Mouse (Mus musculus) myocyte (in vitro differentiated cells): ENCODE measurements around the gene Scfd2. TPM values are rescaled to one million over a fixed set of nuclear protein-coding genes. Genes with fewer than 3 reads are reported as not detected.

ENCODE experiments used
- H3K27me3 ChIP-seq: one replicate; pipeline ENCODE4 v1.6.1; 2011; ENCODE audit not compliant: control insufficient read depth, insufficient read depth, insufficient read length
- H3K36me3 ChIP-seq: one replicate; pipeline ENCODE4 v1.6.1; 2011; ENCODE audit not compliant: control insufficient read depth, insufficient read depth
- H3K4me2 ChIP-seq: one replicate; pipeline ENCODE4 v1.6.1; 2011; ENCODE audit warnings: low read depth, control low read depth
- H3K4me3 ChIP-seq: one replicate; pipeline ENCODE4 v1.5.1; 2011; ENCODE audit warnings: mild to moderate bottlenecking, control low read depth, moderate library complexity
- H3K79me2 ChIP-seq: one replicate; pipeline ENCODE4 v1.6.1; 2011; ENCODE audit not compliant: control insufficient read depth, insufficient read depth
- H3ac ChIP-seq: one replicate; pipeline ENCODE4 v1.6.1; 2011; ENCODE audit not compliant: control insufficient read depth, insufficient read length
- CEBPB ChIP-seq: IDR thresholded peaks from 2 replicates; pipeline ENCODE4 v1.6.1; 2011; ENCODE audit warnings: mild to moderate bottlenecking, moderate library complexity; ENCODE audit not compliant: poor library complexity, insufficient read depth, severe bottlenecking
- E2F4 ChIP-seq: IDR thresholded peaks from one replicate; pipeline ENCODE4 v1.6.1; 2011; ENCODE audit warnings: mild to moderate bottlenecking, control low read depth, moderate library complexity; ENCODE audit not compliant: insufficient read depth
- MAX ChIP-seq: IDR thresholded peaks from one replicate; pipeline ENCODE4 v1.6.1; 2011; ENCODE audit warnings: low read depth, mild to moderate bottlenecking, control low read depth
- MYOD1 ChIP-seq, 3 experiments: IDR thresholded peaks; one replicate each; pipeline ENCODE4 v1.6.1; 2011; ENCODE audit warnings: control low read depth in 2 of 3, low read depth in 2 of 3, mild to moderate bottlenecking in 2 of 3, moderate library complexity in 1 of 3; ENCODE audit not compliant: insufficient read length in 2 of 3, control insufficient read depth in 1 of 3
- MYOG ChIP-seq, 3 experiments: IDR thresholded peaks; one replicate each; pipeline ENCODE4 v1.6.1; 2011; ENCODE audit warnings: control low read depth in 2 of 3, low read depth in 2 of 3, mild to moderate bottlenecking in 2 of 3; ENCODE audit not compliant: insufficient read length in 2 of 3, control insufficient read depth in 1 of 3, insufficient read depth in 1 of 3
- POLR2A ChIP-seq: IDR thresholded peaks from one replicate; pipeline ENCODE4 v1.6.1; 2011; ENCODE audit warnings: low read depth, mild to moderate bottlenecking, control low read depth, moderate library complexity; ENCODE audit not compliant: insufficient read length
- POLR2AphosphoS2 ChIP-seq: IDR thresholded peaks from one replicate; pipeline ENCODE4 v1.6.1; 2011; ENCODE audit warnings: low read depth, control low read depth; ENCODE audit not compliant: insufficient read length
- REST ChIP-seq: IDR thresholded peaks from one replicate; pipeline ENCODE4 v1.6.1; 2011; ENCODE audit warnings: mild to moderate bottlenecking, control low read depth, moderate library complexity; ENCODE audit not compliant: insufficient read depth, insufficient read length
- SRF ChIP-seq: IDR thresholded peaks from one replicate; pipeline ENCODE4 v1.6.1; 2011; ENCODE audit warnings: low read depth; ENCODE audit not compliant: control insufficient read depth, insufficient read length
- TCF12 ChIP-seq: IDR thresholded peaks from one replicate; pipeline ENCODE4 v1.6.1; 2011; ENCODE audit warnings: mild to moderate bottlenecking, control low read depth; ENCODE audit not compliant: poor library complexity, insufficient read depth, severe bottlenecking
- TCF3 ChIP-seq: IDR thresholded peaks from one replicate; pipeline ENCODE4 v1.6.1; 2011; ENCODE audit warnings: low read depth, control low read depth; ENCODE audit not compliant: insufficient read length
- USF1 ChIP-seq: IDR thresholded peaks from one replicate; pipeline ENCODE4 v1.6.1; 2011; ENCODE audit warnings: low read depth, mild to moderate bottlenecking, control low read depth, moderate library complexity
- polyA plus RNA-seq: library from polyadenylated mRNA; unstranded; fragments of >200 nt; fragmentation: generic; extraction: Trizol; gene quantifications from one replicate; pipeline ENCODE4 v1.2.1, GENCODE M21; 2012; ENCODE audit warnings: missing spikeins

Gene Scfd2
- polyA plus RNA-seq, 1 experiment, result 7.8 TPM

DNA sequence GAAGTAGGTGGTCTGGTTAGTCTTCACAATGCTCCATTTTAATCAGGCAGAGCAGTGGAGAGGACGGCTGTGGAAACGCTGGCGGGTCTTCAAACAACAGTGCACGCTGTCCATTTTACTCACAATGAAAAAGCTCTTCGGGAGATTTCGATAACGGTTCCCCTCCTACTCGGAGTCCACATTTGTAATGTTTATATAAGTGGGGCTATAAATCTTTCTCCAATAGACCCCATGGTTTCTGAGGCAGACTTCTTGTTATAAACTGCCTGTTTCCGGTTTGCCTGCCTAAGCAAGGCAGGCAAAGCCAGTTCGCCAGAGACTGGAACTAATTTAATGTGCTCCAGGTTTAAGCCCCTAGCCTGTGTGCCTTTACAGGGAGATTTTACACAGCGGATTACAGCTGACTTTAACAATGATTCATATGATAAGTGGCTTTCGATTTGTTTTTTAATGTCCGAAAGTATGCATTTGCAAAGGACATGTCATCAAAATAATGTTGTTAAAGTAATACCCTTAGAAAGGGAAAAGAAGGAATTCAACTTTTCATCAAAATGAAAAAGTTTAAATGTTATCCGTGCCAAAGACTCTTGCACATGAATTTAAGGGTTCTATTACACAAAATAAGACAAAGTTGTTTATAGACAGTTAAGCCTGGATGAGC is 98.5 kb downstream of the Scfd2 start:
- TF ChIP-seq POLR2AphosphoS2, result no peak
- no peak for TF ChIP-seq POLR2A
- TF ChIP-seq REST, result no peak
- TF ChIP-seq USF1, result no peak
- TF ChIP-seq TCF12, result no peak
- no peak for TF ChIP-seq E2F4
- no peaks in the 10 kb centered on the region for H3K79me2 ChIP-seq
- peak overlapping the region; percentile 9 for H3K4me2 ChIP-seq
- no peaks in the 10 kb centered on the region for H3K36me3 ChIP-seq
- H3K4me3 ChIP-seq, result no peak overlapping the region
- H3ac ChIP-seq, result no peak overlapping the region
- no peaks in the 10 kb centered on the region for H3K27me3 ChIP-seq

DNA sequence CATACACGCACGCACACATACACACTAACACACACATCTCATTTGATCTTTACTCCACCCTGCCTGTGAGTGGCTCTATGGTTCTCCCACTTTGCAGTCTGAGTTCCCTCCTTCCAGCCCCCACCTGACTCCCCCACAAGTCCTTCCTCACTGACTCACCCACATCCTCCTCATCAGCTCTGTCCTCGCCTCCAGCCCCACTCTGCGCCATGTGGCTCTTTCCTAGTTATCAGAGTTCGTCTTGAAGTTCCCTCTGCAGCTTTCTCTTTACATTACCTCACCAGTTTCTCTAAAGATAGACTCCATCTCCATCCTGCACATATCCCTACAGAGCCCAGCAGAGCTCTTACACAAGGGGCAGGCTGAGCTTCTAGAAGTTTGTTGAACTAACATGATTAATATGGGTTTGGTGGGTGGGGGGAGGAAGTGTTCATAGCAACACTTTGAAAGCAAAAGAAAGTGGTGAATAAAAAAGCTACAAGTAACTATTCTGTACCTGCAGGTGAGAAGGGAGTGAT is 110.9 kb downstream of the Scfd2 start:
- no peaks in the 10 kb centered on the region for H3K36me3 ChIP-seq
- TF ChIP-seq REST (no peak), SRF (no peak), E2F4 (no peak), MAX (no peak), POLR2AphosphoS2 (no peak)
- no peak overlapping the region for H3ac ChIP-seq
- no peak overlapping the region for H3K4me3 ChIP-seq
- no peak overlapping the region for H3K4me2 ChIP-seq
- H3K79me2 ChIP-seq, result no peaks in the 10 kb centered on the region
- H3K27me3 ChIP-seq, result no peaks in the 10 kb centered on the region

DNA sequence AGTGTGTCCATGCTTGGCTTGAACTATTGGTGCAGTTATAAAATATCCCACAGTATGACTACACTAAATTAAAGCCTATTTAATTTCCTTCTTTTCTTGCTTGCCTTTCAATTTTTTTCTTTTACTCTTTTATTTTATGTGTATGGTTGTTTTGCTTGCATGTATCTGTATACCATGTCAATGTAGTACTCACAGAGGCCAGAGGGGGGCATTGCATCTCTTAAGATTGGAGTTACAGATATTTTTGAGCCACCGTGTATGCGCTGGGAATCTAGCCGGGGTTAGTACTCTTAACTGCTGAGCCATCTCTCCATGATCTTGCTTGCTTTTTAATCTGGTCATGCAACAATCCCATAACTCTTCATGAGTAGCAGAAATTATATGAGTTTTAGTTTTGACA is 119.0 kb downstream of the Scfd2 start:
- H3K4me3 ChIP-seq, result no peak overlapping the region

DNA sequence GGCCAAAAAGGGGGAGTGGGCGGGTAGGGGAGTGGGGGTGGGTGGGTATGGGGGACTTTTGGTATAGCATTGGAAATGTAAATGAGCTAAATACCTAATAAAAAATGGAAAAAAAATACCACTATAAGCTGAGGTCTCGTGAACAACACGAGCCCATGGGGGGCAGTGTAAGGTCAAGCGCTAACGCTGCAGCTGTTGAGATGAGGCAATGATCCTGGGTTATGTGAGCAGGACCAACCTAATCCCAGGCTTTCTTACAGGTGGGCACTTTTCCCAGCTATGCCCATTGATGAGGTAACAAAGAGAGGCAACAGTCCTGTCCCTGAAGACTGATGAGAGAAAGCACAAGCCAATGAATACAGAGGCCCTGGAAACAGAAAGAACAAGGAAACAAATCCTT is 126.7 kb downstream of the Scfd2 start:
- H3K79me2 ChIP-seq, result no peaks in the 10 kb centered on the region
- TF ChIP-seq MYOG (IDR thresholded peaks at IDR 0.05; ENCODE audit: control insufficient read depth in 1 of 3, insufficient read depth in 1 of 3, insufficient read length in 2 of 3, low read depth in 2 of 3) (peak in 1 of 3 experiments; percentile 4), CEBPB (no peak), MYOD1 (IDR thresholded peaks at IDR 0.05; ENCODE audit: control insufficient read depth in 1 of 3, insufficient read length in 2 of 3, low read depth in 2 of 3) (peak in 1 of 3 experiments; percentile 28), MAX (no peak), TCF12 (no peak)
- no peak overlapping the region for H3ac ChIP-seq
- no peaks in the 10 kb centered on the region for H3K36me3 ChIP-seq
- no peak overlapping the region for H3K4me2 ChIP-seq
- no peak overlapping the region for H3K4me3 ChIP-seq
- no peaks in the 10 kb centered on the region for H3K27me3 ChIP-seq

More for the DNA sequence above, 119.0 kb downstream of the Scfd2 start:
- H3K27me3 ChIP-seq, result no peaks in the 10 kb centered on the region
- no peak overlapping the region for H3ac ChIP-seq
- no peaks in the 10 kb centered on the region for H3K79me2 ChIP-seq
- no peak overlapping the region for H3K4me2 ChIP-seq
- H3K36me3 ChIP-seq, result no peaks in the 10 kb centered on the region
- TF ChIP-seq CEBPB (no peak), USF1 (no peak), REST (no peak), POLR2AphosphoS2 (no peak), E2F4 (no peak), MAX (no peak), POLR2A (no peak), MYOG (IDR thresholded peaks at IDR 0.05; ENCODE audit: control insufficient read depth in 1 of 3, insufficient read depth in 1 of 3, insufficient read length in 2 of 3, low read depth in 2 of 3) (no peak)

DNA sequence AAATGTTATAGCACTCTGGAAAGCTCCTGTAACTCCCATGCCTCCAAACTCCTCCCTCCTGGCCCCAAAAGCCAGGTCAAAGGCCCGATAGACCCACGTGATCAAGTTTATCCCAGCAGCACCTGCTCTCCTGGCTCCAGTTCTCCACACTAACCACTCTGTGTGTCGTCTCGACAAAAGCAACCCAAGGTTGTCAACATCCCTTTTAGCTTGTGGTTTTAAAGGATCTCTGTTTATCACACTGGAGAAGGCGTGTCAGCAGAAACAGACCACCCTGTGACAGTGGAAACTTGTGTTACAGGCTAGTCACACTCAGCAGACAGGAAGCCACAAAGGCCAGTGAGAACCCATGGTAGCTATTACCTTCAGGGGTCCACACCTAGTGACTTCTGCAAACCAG is 127.5 kb downstream of the Scfd2 start:
- no peak overlapping the region for H3K4me2 ChIP-seq
- H3ac ChIP-seq, result no peak overlapping the region
- TF ChIP-seq POLR2A, result no peak
- TF ChIP-seq MYOG (IDR thresholded peaks at IDR 0.05; ENCODE audit: control insufficient read depth in 1 of 3, insufficient read depth in 1 of 3, insufficient read length in 2 of 3, low read depth in 2 of 3), result peak in 1 of 3 experiments; percentile 38
- peak; percentile 49 for TF ChIP-seq USF1
- TF ChIP-seq SRF, result no peak
- TF ChIP-seq CEBPB, result no peak
- TF ChIP-seq TCF3, result no peak
- no peak for TF ChIP-seq REST
- TF ChIP-seq MYOD1 (IDR thresholded peaks at IDR 0.05; ENCODE audit: control insufficient read depth in 1 of 3, insufficient read length in 2 of 3, low read depth in 2 of 3), result peak in 1 of 3 experiments; percentile 64
- TF ChIP-seq POLR2AphosphoS2, result no peak
- H3K79me2 ChIP-seq, result no peaks in the 10 kb centered on the region
- H3K27me3 ChIP-seq, result no peaks in the 10 kb centered on the region
- H3K36me3 ChIP-seq, result no peaks in the 10 kb centered on the region
- H3K4me3 ChIP-seq, result no peak overlapping the region
